ENCODE assay signal across 12 mouse cellular contexts in the genomic region with DNA sequence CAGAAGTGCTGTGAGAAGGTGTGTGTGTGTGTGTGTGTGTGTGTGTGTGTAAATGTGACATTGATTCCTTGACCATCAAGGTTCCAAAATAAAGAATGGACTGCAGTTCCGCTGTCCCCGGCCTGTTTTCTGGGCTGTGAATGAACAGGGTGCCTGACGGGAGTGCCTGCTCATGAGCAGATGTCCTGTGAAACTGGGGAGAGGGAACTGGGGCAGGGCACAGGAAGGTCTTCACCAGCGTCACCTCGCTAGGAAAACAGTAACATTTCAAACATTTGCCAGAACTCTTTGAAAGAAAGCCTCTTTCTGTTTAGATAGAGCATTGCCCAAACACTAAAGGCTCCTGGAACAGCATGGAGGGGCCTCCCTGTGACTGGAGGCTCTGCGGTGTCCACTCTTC. TPM values are rescaled to one million over a fixed set of nuclear protein-coding genes. Genes with fewer than 3 reads are reported as not detected.
DNase-seq lines count a peak whose midpoint lies in the region; ATAC-seq lines count a peak whose summit lies in the region.
"Had no signal": no experiment of that assay in that cellular context is flagged by ENCODE, and none has a peak within 500 bp of the region (broad histone marks: within the 10 kb centered on the region; RNA-seq: fewer than 3 reads in every experiment).

No protein-coding gene starts in this region.

- no peak for DNase-seq in heart, adult 9 months (ENCODE audit: low spot score in 2 of 2)
- no peak for DNase-seq in liver, embryonic 11.5 days (ENCODE audit: low spot score)
- DNase-seq: adrenal gland, adult 8-10 months; cerebellum, adult 18-20 months; kidney, postnatal 14 days had no signal

- H3K36me3 ChIP-seq in heart, embryonic 14.5 days (ENCODE audit: control insufficient read depth, insufficient read depth, low read length) = no peaks in the 10 kb centered on the region
- H3K36me3 ChIP-seq in liver, embryonic 16.5 days (ENCODE audit: control insufficient read depth, insufficient read depth) = no peaks in the 10 kb centered on the region
- H3K36me3 ChIP-seq in liver, embryonic 11.5 days (ENCODE audit: control insufficient read depth, insufficient read depth, low read length) = no peaks in the 10 kb centered on the region
- H3K36me3 ChIP-seq in intestine, embryonic 15.5 days = no peaks in the 10 kb centered on the region
- H3K36me3 ChIP-seq in stomach, embryonic 16.5 days (ENCODE audit: control insufficient read depth, insufficient read depth, low read length) = no peaks in the 10 kb centered on the region
- H3K36me3 ChIP-seq in forebrain, embryonic 16.5 days (ENCODE audit: control insufficient read depth, insufficient read depth) = no peaks in the 10 kb centered on the region

- peak overlapping the region; percentile 5; the same call in 1 of the 2 replicates for H3K9ac ChIP-seq in heart, embryonic 14.5 days (ENCODE audit: low read length)
- no peak overlapping the region for H3K9ac ChIP-seq in liver, embryonic 16.5 days (ENCODE audit: low read depth, low read length)
- no peak overlapping the region for H3K9ac ChIP-seq in liver, embryonic 11.5 days (ENCODE audit: low read depth, low read length)
- no peak overlapping the region for H3K9ac ChIP-seq in intestine, embryonic 15.5 days
- H3K9ac ChIP-seq in stomach, embryonic 16.5 days (ENCODE audit: low read length) = no peak overlapping the region; the same call in 1 of the 2 replicates
- no peak overlapping the region for H3K9ac ChIP-seq in forebrain, embryonic 16.5 days (replicated peaks; ENCODE audit: low read depth, low read length)
- H3K9ac ChIP-seq: lung, embryonic 14.5 days had no signal

- peak overlapping the region; percentile 66 to 68 for H3K27ac ChIP-seq in heart, embryonic 14.5 days (replicated peaks in 1 of 2; ENCODE audit: control insufficient read depth in 1 of 2, insufficient read depth in 1 of 2, low read depth in 2 of 2, low read length in 2 of 2)
- peak overlapping the region; percentile 38 for H3K27ac ChIP-seq in liver, embryonic 16.5 days (ENCODE audit: low read length)
- no peak overlapping the region for H3K27ac ChIP-seq in liver, embryonic 11.5 days (ENCODE audit: low read depth, low read length)
- peak overlapping the region; percentile 24; the same call in 1 of the 2 replicates for H3K27ac ChIP-seq in intestine, embryonic 15.5 days
- H3K27ac ChIP-seq in stomach, embryonic 16.5 days (ENCODE audit: low read length) = peak overlapping the region; percentile 83
- no peak overlapping the region for H3K27ac ChIP-seq in forebrain, embryonic 16.5 days (ENCODE audit: low read length)

- no peak for ATAC-seq in heart, embryonic 14.5 days (ENCODE audit: insufficient number of reproducible peaks, insufficient read depth, low FRiP score, low read depth)
- ATAC-seq in liver, embryonic 16.5 days (ENCODE audit: low read depth) = peak; percentile 53
- ATAC-seq in liver, embryonic 11.5 days (replicated peaks; ENCODE audit: low FRiP score) = no peak
- ATAC-seq in intestine, embryonic 15.5 days = no peak
- ATAC-seq in stomach, embryonic 16.5 days (ENCODE audit: insufficient read depth, low FRiP score) = no peak
- no peak for ATAC-seq in forebrain, embryonic 16.5 days

- 50% methylated on average over 6 of the region's 6 CpGs for WGBS in heart, embryonic 14.5 days
- WGBS in liver, embryonic 16.5 days (ENCODE audit: insufficient replicate concordance) = 71% methylated on average over 6 of the region's 6 CpGs
- WGBS in liver, embryonic 11.5 days = 79% methylated on average over 6 of the region's 6 CpGs
- WGBS in intestine, embryonic 15.5 days = 60% methylated on average over 6 of the region's 6 CpGs
- WGBS in stomach, embryonic 16.5 days = 59% methylated on average over 6 of the region's 6 CpGs
- 67% methylated on average over 6 of the region's 6 CpGs for WGBS in forebrain, embryonic 16.5 days

- H3K4me2 ChIP-seq in heart, embryonic 14.5 days (ENCODE audit: low read length) = no peak overlapping the region
- H3K4me2 ChIP-seq in liver, embryonic 16.5 days (ENCODE audit: low read depth, low read length) = no peak overlapping the region
- H3K4me2 ChIP-seq in liver, embryonic 11.5 days = no peak overlapping the region
- H3K4me2 ChIP-seq in intestine, embryonic 15.5 days (replicated peaks) = no peak overlapping the region
- H3K4me2 ChIP-seq in stomach, embryonic 16.5 days (ENCODE audit: low read depth, low read length) = no peak overlapping the region
- H3K4me2 ChIP-seq in forebrain, embryonic 16.5 days (ENCODE audit: low read length) = no peak overlapping the region
- H3K4me2 ChIP-seq: lung, embryonic 14.5 days had no signal

- H3K9me3 ChIP-seq in heart, embryonic 14.5 days (ENCODE audit: control insufficient read depth, low read length) = no peaks in the 10 kb centered on the region
- H3K9me3 ChIP-seq in liver, embryonic 16.5 days (replicated peaks; ENCODE audit: control insufficient read depth, low read length) = no peaks in the 10 kb centered on the region
- no peaks in the 10 kb centered on the region for H3K9me3 ChIP-seq in liver, embryonic 11.5 days (ENCODE audit: control insufficient read depth, low read length)
- H3K9me3 ChIP-seq in intestine, embryonic 15.5 days = no peaks in the 10 kb centered on the region
- H3K9me3 ChIP-seq in stomach, embryonic 16.5 days (replicated peaks; ENCODE audit: control insufficient read depth, low read length) = no peaks in the 10 kb centered on the region
- no peaks in the 10 kb centered on the region for H3K9me3 ChIP-seq in forebrain, embryonic 16.5 days (ENCODE audit: control insufficient read depth, low read length)
- H3K9me3 ChIP-seq: G1E had no signal

- no peak overlapping the region for H3K4me3 ChIP-seq in heart, embryonic 14.5 days (ENCODE audit: control insufficient read depth in 1 of 2, insufficient read depth in 1 of 2, low read depth in 1 of 2, low read length in 2 of 2)
- no peak overlapping the region for H3K4me3 ChIP-seq in liver, embryonic 16.5 days (ENCODE audit: low read depth, low read length)
- no peak overlapping the region for H3K4me3 ChIP-seq in liver, embryonic 11.5 days (ENCODE audit: low read depth, low read length)
- H3K4me3 ChIP-seq in intestine, embryonic 15.5 days (replicated peaks) = no peak overlapping the region
- no peak overlapping the region for H3K4me3 ChIP-seq in stomach, embryonic 16.5 days (replicated peaks; ENCODE audit: low read length)
- no peak overlapping the region for H3K4me3 ChIP-seq in forebrain, embryonic 16.5 days (replicated peaks; ENCODE audit: low read length)

- peaks cover 13 to 39% of the 10 kb centered on the region in 2 experiments for H3K4me1 ChIP-seq in heart, embryonic 14.5 days (ENCODE audit: control insufficient read depth in 2 of 2, insufficient read depth in 2 of 2, low read length in 2 of 2)
- peaks cover 13% of the 10 kb centered on the region for H3K4me1 ChIP-seq in liver, embryonic 16.5 days (ENCODE audit: control insufficient read depth, low read depth, low read length)
- peaks cover 7% of the 10 kb centered on the region for H3K4me1 ChIP-seq in liver, embryonic 11.5 days (replicated peaks; ENCODE audit: control insufficient read depth, insufficient read depth, low read length)
- H3K4me1 ChIP-seq in intestine, embryonic 15.5 days (replicated peaks) = 0 out of 2 replicates have a peak, but pooled peaks cover 11% of the 10 kb centered on the region
- no peaks in the 10 kb centered on the region; the same call in 1 of the 2 replicates for H3K4me1 ChIP-seq in stomach, embryonic 16.5 days (ENCODE audit: control insufficient read depth, insufficient read depth, low read length)
- peaks cover 11% of the 10 kb centered on the region for H3K4me1 ChIP-seq in forebrain, embryonic 16.5 days (replicated peaks; ENCODE audit: control insufficient read depth, insufficient read depth, low read length)

- H3K27me3 ChIP-seq in heart, embryonic 14.5 days (ENCODE audit: control insufficient read depth, insufficient read depth, low read length) = no peaks in the 10 kb centered on the region
- no peaks in the 10 kb centered on the region for H3K27me3 ChIP-seq in liver, embryonic 16.5 days (ENCODE audit: control insufficient read depth, insufficient read depth, low read depth, low read length)
- H3K27me3 ChIP-seq in liver, embryonic 11.5 days (replicated peaks; ENCODE audit: control insufficient read depth, insufficient read depth, low read length) = no peaks in the 10 kb centered on the region
- no peaks in the 10 kb centered on the region for H3K27me3 ChIP-seq in intestine, embryonic 15.5 days (replicated peaks)
- H3K27me3 ChIP-seq in stomach, embryonic 16.5 days (ENCODE audit: control insufficient read depth, insufficient read depth, low read length) = no peaks in the 10 kb centered on the region
- H3K27me3 ChIP-seq in forebrain, embryonic 16.5 days (replicated peaks; ENCODE audit: control insufficient read depth, insufficient read depth, low read length) = no peaks in the 10 kb centered on the region

RNA-seq across cellular contexts. Expression of gene Ick, which starts 13.0 kb away (rescaled TPM):
- polyA plus RNA-seq in heart, embryonic 14.5 days (2014; fragmentation: Nextera tagmentation; extraction: Ambion mirVana) = 16.0 and 16.6 TPM in 2 replicates
- polyA plus RNA-seq in liver, embryonic 16.5 days (2015; fragmentation: Nextera tagmentation; extraction: Ambion mirVana) = 4.6 and 5.5 TPM in 2 replicates
- 15.9 and 16.7 TPM in 2 replicates for polyA plus RNA-seq in liver, embryonic 11.5 days (2014; fragmentation: Nextera tagmentation; extraction: Ambion mirVana)
- polyA plus RNA-seq in intestine, embryonic 15.5 days (2015; fragmentation: Nextera tagmentation; extraction: Ambion mirVana) = 25.7 and 26.3 TPM in 2 replicates
- 25.3 and 25.6 TPM in 2 replicates for polyA plus RNA-seq in stomach, embryonic 16.5 days (2015; fragmentation: Nextera tagmentation; extraction: Ambion mirVana)
- 39.4 and 40.4 TPM in 2 replicates for polyA plus RNA-seq in forebrain, embryonic 16.5 days (2015; fragmentation: Nextera tagmentation; extraction: Ambion mirVana)

RNA-seq across cellular contexts. Expression of gene Fbxo9, which starts 13.1 kb away (rescaled TPM):
- polyA plus RNA-seq in heart, embryonic 14.5 days (2014; fragmentation: Nextera tagmentation; extraction: Ambion mirVana) = 49.8 and 51.3 TPM in 2 replicates
- polyA plus RNA-seq in liver, embryonic 16.5 days (2015; fragmentation: Nextera tagmentation; extraction: Ambion mirVana) = 65.3 and 66.2 TPM in 2 replicates
- 56.1 and 56.6 TPM in 2 replicates for polyA plus RNA-seq in liver, embryonic 11.5 days (2014; fragmentation: Nextera tagmentation; extraction: Ambion mirVana)
- polyA plus RNA-seq in intestine, embryonic 15.5 days (2015; fragmentation: Nextera tagmentation; extraction: Ambion mirVana) = 40.9 and 41.2 TPM in 2 replicates
- 35.7 and 36.2 TPM in 2 replicates for polyA plus RNA-seq in stomach, embryonic 16.5 days (2015; fragmentation: Nextera tagmentation; extraction: Ambion mirVana)
- 56.9 and 60.2 TPM in 2 replicates for polyA plus RNA-seq in forebrain, embryonic 16.5 days (2015; fragmentation: Nextera tagmentation; extraction: Ambion mirVana)

Comparison
In these comparisons a context has a peak if more than half of its experiments do, and no peak if none do; other contexts are left out.
1. H3K27ac ChIP-seq: peak in heart, embryonic 14.5 days (2 of 2), liver, embryonic 16.5 days (single experiment), intestine, embryonic 15.5 days (single experiment) and stomach, embryonic 16.5 days (single experiment); none in liver, embryonic 11.5 days (single experiment) and forebrain, embryonic 16.5 days (single experiment).